Mouse (Mus musculus) heart, embryonic 12.5 days (tissue): ENCODE results near the gene Dmwd. TPM values are rescaled to one million over a fixed set of nuclear protein-coding genes. Genes with fewer than 3 reads are reported as not detected.
A peak's percentile ranks its signal among the peaks of the same experiment; 100 is the strongest.
"Not testable (repeated sequence)": the region's sequence is repeated elsewhere in the genome, so short reads cannot be mapped to it uniquely, and the experiment has no call there.

ENCODE experiments used
- ATAC-seq: fragments of 200-750 bp; cut with Nextera tagmentation; 2 replicates; pipeline ENCODE4 v1.8.0; 2017; ENCODE audit warnings: moderate TSS enrichment, moderate library complexity; ENCODE audit not compliant: insufficient number of reproducible peaks, low FRiP score
- H3K27ac ChIP-seq: fragments of 300-500 bp; sonication (generic); 2 replicates; pipeline ENCODE4 v1.5.1; 2016; ENCODE audit warnings: mild to moderate bottlenecking, moderate library complexity; ENCODE audit not compliant: poor library complexity, severe bottlenecking
- H3K27me3 ChIP-seq: fragments of 300-500 bp; sonication (generic); replicated peaks from 2 replicates; pipeline ENCODE4 v1.6.1; 2016; ENCODE audit warnings: mild to moderate bottlenecking, moderate library complexity
- H3K36me3 ChIP-seq: fragments of 300-500 bp; sonication (generic); 2 replicates; pipeline ENCODE4 v1.6.1; 2016; ENCODE audit warnings: mild to moderate bottlenecking, moderate library complexity
- H3K4me1 ChIP-seq: fragments of 300-500 bp; sonication (generic); replicated peaks from 2 replicates; pipeline ENCODE4 v1.6.1; 2016; ENCODE audit warnings: mild to moderate bottlenecking
- H3K4me2 ChIP-seq: fragments of 300-500 bp; sonication (generic); 2 replicates; pipeline ENCODE4 v1.6.1; 2016; ENCODE audit warnings: mild to moderate bottlenecking, moderate library complexity
- H3K4me3 ChIP-seq: fragments of 300-500 bp; sonication (generic); 2 replicates; pipeline ENCODE4 v1.5.1; 2016; ENCODE audit warnings: mild to moderate bottlenecking
- H3K9ac ChIP-seq: fragments of 300-500 bp; sonication (generic); 2 replicates; pipeline ENCODE4 v1.6.1; 2016; ENCODE audit warnings: mild to moderate bottlenecking, moderate library complexity
- H3K9me3 ChIP-seq: fragments of 300-500 bp; sonication (generic); replicated peaks from 2 replicates; pipeline ENCODE4 v1.6.1; 2016; ENCODE audit warnings: mild to moderate bottlenecking, moderate library complexity
- WGBS: fragments of 180-500 bp; shearing (Covaris S2); methylation state at CpG from one replicate; pipeline ENCODE4 v1.1.7; 2016; 5-methylcytosine and 5-hydroxymethylcytosine counted together
- polyA plus RNA-seq: library from polyadenylated mRNA; unstranded; fragments of >200 nt; fragmentation: Nextera tagmentation; extraction: Ambion mirVana; gene quantifications from 2 replicates; pipeline ENCODE4 v1.2.1, GENCODE M21; 2016

Gene Dmwd
- polyA plus RNA-seq, 1 experiment from 2014 or later = 15.5 TPM

- H3K4me3 ChIP-seq, H3K36me3 ChIP-seq, H3K4me1 ChIP-seq, H3K4me2 ChIP-seq, H3K9me3 ChIP-seq, H3K9ac ChIP-seq, H3K27ac ChIP-seq, ATAC-seq: not testable (repeated sequence)
- peaks cover 24% of the 10 kb centered on the region for H3K27me3 ChIP-seq
- 53% methylated on average over 3 of the region's 3 CpGs for WGBS
Observed at GRCm38 (mm10) chr7:19071024-19071423, 5.0 kb upstream of the Dmwd start.

GRCm38 (mm10) chr7:19073504-19073903 is 2.5 kb upstream of the Dmwd start:
- Histone ChIP-seq H3K9ac (no peak overlapping the region), H3K4me3 (no peak overlapping the region), H3K27ac (no peak overlapping the region), H3K9me3 (no peaks in the 10 kb centered on the region; the same call in 1 of the 2 replicates), H3K4me1 (peaks cover 24% of the 10 kb centered on the region), H3K4me2 (no peak overlapping the region), H3K36me3 (peaks cover 7% of the 10 kb centered on the region), H3K27me3 (no peaks in the 10 kb centered on the region)
- WGBS = 72% methylated on average over 9 of the region's 9 CpGs
- no peak for ATAC-seq

- Histone ChIP-seq H3K9me3 (no peaks in the 10 kb centered on the region; the same call in 1 of the 2 replicates), H3K4me1 (peaks cover 30% of the 10 kb centered on the region), H3K27ac (no peak overlapping the region), H3K4me3 (no peak overlapping the region), H3K27me3 (no peaks in the 10 kb centered on the region), H3K4me2 (no peak overlapping the region), H3K36me3 (peaks cover 17% of the 10 kb centered on the region), H3K9ac (no peak overlapping the region)
- no peak for ATAC-seq
- WGBS = 87% methylated on average over 6 of the region's 6 CpGs
Observed at GRCm38 (mm10) chr7:19074494-19074893, 1.5 kb upstream of the Dmwd start.

DNA sequence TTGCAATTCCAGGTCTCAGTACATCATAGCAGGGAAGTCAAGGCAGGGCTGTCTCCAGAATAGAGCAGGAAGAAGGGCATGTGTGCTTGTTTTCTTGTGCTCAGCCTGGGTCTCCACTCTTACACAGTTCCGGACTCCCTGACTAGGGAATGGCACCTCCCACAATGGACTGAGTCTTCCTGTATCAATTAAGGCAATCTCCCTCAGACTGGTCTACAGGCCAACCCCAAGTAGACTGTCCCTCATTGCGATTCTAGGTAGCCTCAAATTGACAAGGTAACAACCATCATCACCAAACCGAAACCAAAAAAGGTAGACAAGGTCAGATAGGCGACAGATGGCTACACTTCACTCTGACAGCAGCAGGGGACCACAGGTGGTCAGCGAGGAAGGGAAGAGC is 796 bp upstream of the Dmwd start:
- 50% methylated on average over 5 of the region's 5 CpGs for WGBS
- H3K9ac ChIP-seq = 0 out of 2 replicates have a peak overlapping the region, but pooled peaks have one; percentile 43
- peaks cover 34% of the 10 kb centered on the region for H3K4me1 ChIP-seq
- H3K36me3 ChIP-seq = peaks cover 24% of the 10 kb centered on the region
- H3K4me2 ChIP-seq = peak overlapping the region; percentile 95
- no peaks in the 10 kb centered on the region; the same call in 1 of the 2 replicates for H3K9me3 ChIP-seq
- no peak for ATAC-seq
- no peak overlapping the region for H3K27ac ChIP-seq
- H3K4me3 ChIP-seq = peak overlapping the region; percentile 34
- H3K27me3 ChIP-seq = no peaks in the 10 kb centered on the region

DNA sequence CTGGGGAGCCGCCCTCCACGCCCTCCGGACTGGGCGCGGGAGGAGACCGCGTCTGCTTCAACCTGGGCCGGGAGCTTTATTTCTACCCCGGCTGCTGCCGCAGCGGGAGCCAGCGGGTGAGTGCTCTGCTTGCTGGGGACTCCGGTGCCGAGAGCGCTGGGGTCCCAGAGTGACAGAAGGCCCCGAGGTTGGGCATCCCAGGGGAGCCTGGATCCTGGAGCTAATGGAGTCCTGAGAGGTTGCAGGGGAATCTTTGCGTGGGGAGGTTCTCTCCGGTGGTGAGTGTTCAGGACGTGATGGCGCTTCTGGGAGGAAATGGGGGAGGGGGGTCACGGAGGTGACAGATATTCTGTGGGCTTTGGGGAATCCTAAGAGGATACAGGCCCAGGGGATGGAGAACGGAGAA is 562 bp downstream of the Dmwd start:
- Histone ChIP-seq H3K27me3 (no peaks in the 10 kb centered on the region), H3K4me3 (peak overlapping the region; percentile 99), H3K36me3 (peaks cover 38% of the 10 kb centered on the region), H3K9ac (peak overlapping the region; percentile 99), H3K4me2 (peak overlapping the region; percentile 95), H3K27ac (peak overlapping the region; percentile 81), H3K4me1 (peaks cover 41% of the 10 kb centered on the region), H3K9me3 (no peaks in the 10 kb centered on the region; the same call in 1 of the 2 replicates)
- under 1% methylated on average over 22 of the region's 22 CpGs for WGBS
- ATAC-seq = no peak

DNA sequence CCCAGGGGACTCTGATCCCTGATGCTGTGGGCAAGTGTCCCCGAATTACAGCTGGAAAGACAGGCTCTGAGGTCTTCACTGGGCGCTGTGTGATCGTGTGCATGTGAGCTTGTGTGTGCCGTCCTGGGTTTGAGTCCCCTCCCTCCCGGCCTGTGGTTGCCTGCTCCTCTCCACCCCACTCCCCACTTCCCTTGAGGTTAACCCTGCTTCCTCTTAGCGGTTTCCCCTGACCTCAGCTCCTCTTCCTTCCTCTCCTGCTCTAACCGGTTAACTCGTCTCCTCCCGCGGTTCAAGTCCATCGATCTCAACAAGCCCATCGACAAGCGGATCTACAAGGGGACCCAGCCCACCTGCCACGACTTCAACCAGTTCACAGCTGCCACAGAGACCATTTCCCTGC is 1.7 kb downstream of the Dmwd start:
- Histone ChIP-seq H3K4me1 (peaks cover 53% of the 10 kb centered on the region), H3K9ac (peak overlapping the region; percentile 99), H3K9me3 (no peaks in the 10 kb centered on the region; the same call in 1 of the 2 replicates), H3K4me2 (peak overlapping the region; percentile 95), H3K36me3 (peaks cover 49% of the 10 kb centered on the region), H3K27ac (no peak overlapping the region; the same call in 1 of the 2 replicates), H3K4me3 (peak overlapping the region; percentile 99), H3K27me3 (no peaks in the 10 kb centered on the region)
- ATAC-seq = no peak
- 69% methylated on average over 14 of the region's 14 CpGs for WGBS

DNA sequence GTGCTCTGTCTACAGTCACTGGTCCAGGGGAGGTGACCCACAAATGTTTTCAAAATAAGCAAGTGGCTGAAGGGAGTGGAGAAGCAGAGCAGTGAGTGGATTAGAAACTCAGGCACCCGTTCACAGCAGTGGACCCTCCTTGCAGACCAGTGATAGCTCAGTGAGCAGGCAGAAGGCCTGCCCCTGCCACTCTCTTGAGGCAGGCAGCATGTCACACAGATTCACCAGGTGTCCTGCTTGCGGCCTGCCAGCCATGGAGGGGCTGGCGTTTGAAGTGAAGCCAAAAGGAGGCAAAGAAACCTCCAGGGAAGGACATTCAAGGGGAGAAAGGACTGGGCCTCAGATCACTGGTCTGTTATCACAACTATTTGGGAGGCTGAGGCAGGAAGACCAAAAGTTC is 2.7 kb downstream of the Dmwd start:
- no peak for ATAC-seq
- peaks cover 62% of the 10 kb centered on the region for H3K4me1 ChIP-seq
- H3K27ac ChIP-seq = no peak overlapping the region
- H3K4me2 ChIP-seq = no peak overlapping the region
- no peaks in the 10 kb centered on the region for H3K27me3 ChIP-seq
- H3K9me3 ChIP-seq = no peaks in the 10 kb centered on the region; the same call in 1 of the 2 replicates
- H3K4me3 ChIP-seq = no peak overlapping the region
- H3K36me3 ChIP-seq = peaks cover 54% of the 10 kb centered on the region
- WGBS = 74% methylated on average over 3 of the region's 3 CpGs
- H3K9ac ChIP-seq = no peak overlapping the region

DNA sequence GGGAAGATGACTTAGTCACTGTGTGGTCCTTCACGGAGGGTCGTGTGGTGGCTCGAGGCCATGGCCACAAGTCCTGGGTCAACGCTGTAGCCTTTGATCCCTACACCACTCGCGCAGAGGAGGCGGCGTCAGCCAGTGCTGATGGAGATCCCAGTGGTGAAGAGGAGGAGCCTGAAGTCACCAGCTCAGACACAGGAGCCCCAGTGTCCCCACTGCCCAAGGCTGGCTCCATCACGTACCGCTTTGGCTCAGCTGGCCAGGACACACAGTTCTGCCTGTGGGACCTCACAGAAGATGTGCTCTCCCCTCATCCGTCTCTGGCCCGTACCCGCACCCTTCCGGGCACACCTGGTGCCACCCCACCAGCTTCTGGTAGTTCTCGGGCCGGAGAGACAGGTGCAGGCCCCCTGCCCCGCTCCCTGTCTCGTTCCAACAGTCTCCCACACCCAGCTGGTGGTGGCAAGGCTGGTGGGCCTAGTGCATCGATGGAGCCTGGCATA is 4.5 kb downstream of the Dmwd start:
- Histone ChIP-seq H3K4me1 (peaks cover 75% of the 10 kb centered on the region), H3K27me3 (no peaks in the 10 kb centered on the region), H3K36me3 (peaks cover 54% of the 10 kb centered on the region), H3K9me3 (no peaks in the 10 kb centered on the region), H3K4me2 (no peak overlapping the region), H3K4me3 (no peak overlapping the region), H3K9ac (no peak overlapping the region), H3K27ac (no peak overlapping the region)
- no peak for ATAC-seq
- 87% methylated on average over 19 of the region's 19 CpGs for WGBS

GRCm38 (mm10) chr7:19082171-19082570 is 6.1 kb downstream of the Dmwd start:
- Histone ChIP-seq H3K27ac (peak overlapping the region; percentile 76), H3K4me1 (peaks cover 85% of the 10 kb centered on the region), H3K36me3 (peaks cover 64% of the 10 kb centered on the region), H3K27me3 (no peaks in the 10 kb centered on the region), H3K4me2 (no peak overlapping the region), H3K9me3 (no peaks in the 10 kb centered on the region), H3K9ac (peak overlapping the region; percentile 42; the same call in 1 of the 2 replicates), H3K4me3 (no peak overlapping the region)
- WGBS = 85% methylated on average over 4 of the region's 4 CpGs
- ATAC-seq = no peak

- peak overlapping the region; percentile 30; the same call in 1 of the 2 replicates for H3K4me3 ChIP-seq
- peak overlapping the region; percentile 76 for H3K27ac ChIP-seq
- H3K4me2 ChIP-seq = peak overlapping the region; percentile 53
- H3K9ac ChIP-seq = peak overlapping the region; percentile 60
- no peaks in the 10 kb centered on the region for H3K9me3 ChIP-seq
- H3K36me3 ChIP-seq = peaks cover 70% of the 10 kb centered on the region
- WGBS = 40% methylated on average over 6 of the region's 6 CpGs
- ATAC-seq = no peak
- H3K4me1 ChIP-seq = peaks cover 76% of the 10 kb centered on the region
- no peaks in the 10 kb centered on the region for H3K27me3 ChIP-seq
Observed at GRCm38 (mm10) chr7:19083096-19083495, 7.1 kb downstream of the Dmwd start.

DNA sequence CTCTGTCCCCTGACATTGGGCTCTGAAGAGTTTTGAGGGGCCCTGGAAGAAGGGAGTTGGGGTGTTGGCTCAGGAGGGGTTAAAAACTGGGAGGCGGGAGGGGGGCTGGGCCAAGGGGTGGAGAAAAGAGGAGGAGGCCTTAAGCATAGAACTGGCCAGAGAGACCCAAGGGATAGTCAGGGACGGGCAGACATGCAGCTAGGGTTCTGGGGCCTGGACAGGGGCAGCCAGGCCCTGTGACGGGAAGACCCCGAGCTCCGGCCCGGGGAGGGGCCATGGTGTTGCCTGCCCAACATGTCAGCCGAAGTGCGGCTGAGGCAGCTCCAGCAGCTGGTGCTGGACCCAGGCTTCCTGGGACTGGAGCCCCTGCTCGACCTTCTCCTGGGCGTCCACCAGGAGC is 7.7 kb downstream of the Dmwd start, which contains the start of gene Dmpk:
Gene Dmpk, plus strand, starts transcription at position 149 of the 400 bp plus-strand sequence.
- 32% methylated on average over 10 of the region's 10 CpGs for WGBS
- peaks cover 70% of the 10 kb centered on the region for H3K36me3 ChIP-seq
- peak within 1 kb of the TSS; percentile 61 for H3K9ac ChIP-seq
- H3K27ac ChIP-seq = peak within 1 kb of the TSS; percentile 76
- no peaks in the 10 kb centered on the region for H3K9me3 ChIP-seq
- peak within 1 kb of the TSS; percentile 30 for H3K4me3 ChIP-seq
- peak; percentile 25; the same call in 1 of the 2 replicates for ATAC-seq
- peak within 1 kb of the TSS; percentile 53 for H3K4me2 ChIP-seq
- H3K27me3 ChIP-seq = no peaks in the 10 kb centered on the region
- H3K4me1 ChIP-seq = peaks cover 72% of the 10 kb centered on the region
